Mouse (Mus musculus): Measurements from ENCODE around the gene Cd300a. TPM values are rescaled to one million over a fixed set of nuclear protein-coding genes. Genes with fewer than 3 reads are reported as not detected.

Gene Cd300a
- total and polyA plus RNA-seq, 3 experiments = 0.58 TPM; not detected in 2

GRCm38 (mm10) chr11:114874226-114875145 is 15.4 kb upstream of the Cd300a start:
- H3K27ac ChIP-seq (ENCODE audit: control insufficient read depth, low read depth, low read length) = no peak overlapping the region
- no peak for TF ChIP-seq E2F4 (IDR thresholded peaks at IDR 0.05; ENCODE audit: borderline replicate concordance, low read depth, low read length)
- TF ChIP-seq UBTF (IDR thresholded peaks at IDR 0.05; ENCODE audit: borderline replicate concordance, insufficient read depth, low read depth, low read length) = no peak
- TF ChIP-seq POLR2AphosphoS5 (IDR thresholded peaks at IDR 0.05; ENCODE audit: borderline replicate concordance, low read depth, low read length) = no peak
- no peak for TF ChIP-seq BHLHE40 (IDR thresholded peaks at IDR 0.05; ENCODE audit: borderline replicate concordance, low read depth, low read length)
- TF ChIP-seq NRF1 (IDR thresholded peaks at IDR 0.05; ENCODE audit: insufficient read depth, low read depth, low read length, poor library complexity, severe bottlenecking) = no peak
- TF ChIP-seq CTCF (IDR thresholded peaks at IDR 0.05 in 2 of 3, conservative IDR thresholded peaks at IDR 0.05 in 1 of 3; ENCODE audit: control insufficient read depth in 1 of 3, insufficient read depth in 1 of 3, low read depth in 2 of 3, low read length in 3 of 3, poor library complexity in 1 of 3, severe bottlenecking in 1 of 3) = no peak
- TF ChIP-seq SIN3A (IDR thresholded peaks at IDR 0.05; ENCODE audit: low read length) = no peak
- TF ChIP-seq TBP (IDR thresholded peaks at IDR 0.05; ENCODE audit: low read depth, low read length) = no peak

GRCm38 (mm10) chr11:114875301-114875801 is 14.5 kb upstream of the Cd300a start:
- H3K9ac ChIP-seq (ENCODE audit: control insufficient read depth, low read depth, low read length, poor library complexity, severe bottlenecking) = no peak overlapping the region
- H3K27ac ChIP-seq (ENCODE audit: control insufficient read depth, low read depth, low read length) = no peak overlapping the region
- no peaks in the 10 kb centered on the region for H3K27me3 ChIP-seq (ENCODE audit: control insufficient read depth in 1 of 2, insufficient read depth in 2 of 2, low read length in 2 of 2)
- DNase-seq (ENCODE audit: low read depth, low spot score) = no peak
- H3K36me3 ChIP-seq (ENCODE audit: control insufficient read depth in 1 of 2, insufficient read depth in 2 of 2, low read length in 2 of 2) = no peaks in the 10 kb centered on the region
- no peaks in the 10 kb centered on the region for H3K79me2 ChIP-seq (ENCODE audit: control insufficient read depth, insufficient read depth, low read length, poor library complexity)
- TF ChIP-seq GABPA (IDR thresholded peaks at IDR 0.05; ENCODE audit: low read depth, low read length) = no peak
- TF ChIP-seq MXI1 (IDR thresholded peaks at IDR 0.05; ENCODE audit: low read depth, low read length) = no peak
- TF ChIP-seq ZKSCAN1 (IDR thresholded peaks at IDR 0.05; ENCODE audit: low read depth, low read length) = no peak
- TF ChIP-seq CTCF (IDR thresholded peaks at IDR 0.05 in 2 of 3, conservative IDR thresholded peaks at IDR 0.05 in 1 of 3; ENCODE audit: control insufficient read depth in 1 of 3, insufficient read depth in 1 of 3, low read depth in 2 of 3, low read length in 3 of 3, poor library complexity in 1 of 3, severe bottlenecking in 1 of 3) = no peak
- no peak for TF ChIP-seq NELFE (IDR thresholded peaks at IDR 0.05; ENCODE audit: low read depth, low read length)
- TF ChIP-seq ZMIZ1 (IDR thresholded peaks at IDR 0.05; ENCODE audit: low read depth, low read length) = no peak
- no peak for TF ChIP-seq TAL1 (IDR thresholded peaks at IDR 0.05; ENCODE audit: low read length)
- TF ChIP-seq SMC3 (IDR thresholded peaks at IDR 0.05; ENCODE audit: low read depth, low read length) = no peak
- TF ChIP-seq CHD1 (IDR thresholded peaks at IDR 0.05; ENCODE audit: low read depth, low read length) = no peak
- no peak for TF ChIP-seq ZC3H11A (IDR thresholded peaks at IDR 0.05; ENCODE audit: low read depth, low read length)
- no peak for TF ChIP-seq MEF2A (IDR thresholded peaks at IDR 0.05; ENCODE audit: extremely low read depth, insufficient replicate concordance, low read depth, low read length, poor library complexity, severe bottlenecking)
- TF ChIP-seq RCOR1 (IDR thresholded peaks at IDR 0.05; ENCODE audit: low read depth, low read length) = no peak
- TF ChIP-seq MAZ (IDR thresholded peaks at IDR 0.05; ENCODE audit: low read depth, low read length) = no peak
- no peak for TF ChIP-seq POLR2AphosphoS2 (IDR thresholded peaks at IDR 0.05; ENCODE audit: low read length)
- no peak for TF ChIP-seq CHD2 (IDR thresholded peaks at IDR 0.05; ENCODE audit: low read length)
- TF ChIP-seq ETS1 (IDR thresholded peaks at IDR 0.05; ENCODE audit: low read depth, low read length) = no peak
- TF ChIP-seq EP300 (IDR thresholded peaks at IDR 0.05; ENCODE audit: low read depth in 1 of 2, low read length in 2 of 2) = no peak
- H3K4me1 ChIP-seq (ENCODE audit: control insufficient read depth in 1 of 2, insufficient read depth in 2 of 2, low read length in 2 of 2) = no peaks in the 10 kb centered on the region
- H3K9me3 ChIP-seq (replicated peaks; ENCODE audit: insufficient read depth, low read length) = no peaks in the 10 kb centered on the region
- H3K4me3 ChIP-seq (ENCODE audit: control insufficient read depth in 1 of 2, insufficient read depth in 1 of 2, low read depth in 2 of 2, low read length in 2 of 2) = no peak overlapping the region

More at GRCm38 (mm10) chr11:114874226-114875145, 15.4 kb upstream of the Cd300a start:
- H3K9me3 ChIP-seq (replicated peaks; ENCODE audit: insufficient read depth, low read length) = no peaks in the 10 kb centered on the region
- H3K9ac ChIP-seq (ENCODE audit: control insufficient read depth, low read depth, low read length, poor library complexity, severe bottlenecking) = no peak overlapping the region
- H3K79me2 ChIP-seq (ENCODE audit: control insufficient read depth, insufficient read depth, low read length, poor library complexity) = no peaks in the 10 kb centered on the region
- no peaks in the 10 kb centered on the region for H3K4me1 ChIP-seq (ENCODE audit: control insufficient read depth in 1 of 2, insufficient read depth in 2 of 2, low read length in 2 of 2)
- no peak overlapping the region for H3K4me3 ChIP-seq (ENCODE audit: control insufficient read depth in 1 of 2, insufficient read depth in 1 of 2, low read depth in 2 of 2, low read length in 2 of 2)
- no peak for DNase-seq (ENCODE audit: low read depth, low spot score)
- no peaks in the 10 kb centered on the region for H3K27me3 ChIP-seq (ENCODE audit: control insufficient read depth in 1 of 2, insufficient read depth in 2 of 2, low read length in 2 of 2)
- H3K36me3 ChIP-seq (ENCODE audit: control insufficient read depth in 1 of 2, insufficient read depth in 2 of 2, low read length in 2 of 2) = no peaks in the 10 kb centered on the region
